Mouse (Mus musculus): ENCODE results near the gene Ccl4. TPM values are rescaled to one million over a fixed set of nuclear protein-coding genes. Genes with fewer than 3 reads are reported as not detected.

The Ccl4 gene
- 10 to 100 TPM in 1 of 2 experiments, 1 to 10 TPM in 1; 2.9 to 12.2 TPM for polyA plus RNA-seq (2017; shearing (Covaris generic))

GRCm38 (mm10) chr11:83662204-83662603 lies at the start of gene Ccl4:
TSS of gene Ccl4 (plus strand) at chr11:83662584.
- ATAC-seq = peak; percentile 39

- ATAC-seq = no peak
Observed at GRCm38 (mm10) chr11:83616586-83616985, 45.8 kb upstream of the Ccl4 start.

GRCm38 (mm10) chr11:83618238-83618637 lies 44.1 kb upstream of the Ccl4 start:
- ATAC-seq = no peak

- ATAC-seq = no peak
Observed at GRCm38 (mm10) chr11:83619037-83619436, 43.3 kb upstream of the Ccl4 start.

GRCm38 (mm10) chr11:83623586-83623985 lies 38.8 kb upstream of the Ccl4 start:
- no peak for ATAC-seq

GRCm38 (mm10) chr11:83628808-83629207 lies 33.6 kb upstream of the Ccl4 start:
- ATAC-seq = no peak

- ATAC-seq = no peak
Observed at GRCm38 (mm10) chr11:83630630-83631029, 31.8 kb upstream of the Ccl4 start.

GRCm38 (mm10) chr11:83631065-83631464 lies 31.3 kb upstream of the Ccl4 start:
- ATAC-seq = no peak

- ATAC-seq = no peak
Observed at GRCm38 (mm10) chr11:83632744-83633143, 29.6 kb upstream of the Ccl4 start.

GRCm38 (mm10) chr11:83634425-83634824 lies 28.0 kb upstream of the Ccl4 start:
- no peak for ATAC-seq

- ATAC-seq = no peak
Observed at GRCm38 (mm10) chr11:83634898-83635297, 27.5 kb upstream of the Ccl4 start.

GRCm38 (mm10) chr11:83636742-83637235 lies 25.6 kb upstream of the Ccl4 start:
- no peak for ATAC-seq

GRCm38 (mm10) chr11:83638934-83639333 lies 23.4 kb upstream of the Ccl4 start:
- ATAC-seq = no peak

- peak; percentile 44 for ATAC-seq
Observed at GRCm38 (mm10) chr11:83639533-83639932, 22.9 kb upstream of the Ccl4 start.

GRCm38 (mm10) chr11:83640141-83640540 lies 22.2 kb upstream of the Ccl4 start:
- peak; percentile 92 for ATAC-seq

- ATAC-seq = no peak
Observed at GRCm38 (mm10) chr11:83641216-83641615, 21.2 kb upstream of the Ccl4 start.

GRCm38 (mm10) chr11:83645521-83645920 lies 16.9 kb upstream of the Ccl4 start, which contains the start of gene Rpl9-ps1:
TSS of gene Rpl9-ps1 (minus strand) at chr11:83645621.
- no peak for ATAC-seq

- no peak for ATAC-seq
Observed at GRCm38 (mm10) chr11:83646356-83647149, 15.8 kb upstream of the Ccl4 start.

GRCm38 (mm10) chr11:83649305-83649841 lies 13.0 kb upstream of the Ccl4 start, which contains the start of gene Ccl3:
TSS of gene Ccl3 (minus strand) at chr11:83649355.
- no peak for ATAC-seq

GRCm38 (mm10) chr11:83654606-83655005 lies 7.8 kb upstream of the Ccl4 start:
- ATAC-seq = no peak

- no peak for ATAC-seq
Observed at GRCm38 (mm10) chr11:83657508-83657907, 4.9 kb upstream of the Ccl4 start.

GRCm38 (mm10) chr11:83658797-83659196 lies 3.6 kb upstream of the Ccl4 start:
- no peak for ATAC-seq

GRCm38 (mm10) chr11:83663532-83663931 lies 1.1 kb downstream of the Ccl4 start:
- no peak for ATAC-seq

GRCm38 (mm10) chr11:83671743-83672142 lies 9.4 kb downstream of the Ccl4 start:
- no peak for ATAC-seq

Measured in CD4-positive, CD25-positive, alpha-beta regulatory T cell, adult 4 months (primary cell).